Mouse (Mus musculus): ENCODE measurements at regions not wholly inside any gene's neighbourhood (a gene's known extent, or its start where the extent isn't known, plus 50 kb on each side); places are given as distances from the start of the nearest gene placed in this dataset.
"Not testable (repeated sequence)": the region's sequence is repeated elsewhere in the genome, so short reads cannot be mapped to it uniquely, and the experiment has no call there.

DNA sequence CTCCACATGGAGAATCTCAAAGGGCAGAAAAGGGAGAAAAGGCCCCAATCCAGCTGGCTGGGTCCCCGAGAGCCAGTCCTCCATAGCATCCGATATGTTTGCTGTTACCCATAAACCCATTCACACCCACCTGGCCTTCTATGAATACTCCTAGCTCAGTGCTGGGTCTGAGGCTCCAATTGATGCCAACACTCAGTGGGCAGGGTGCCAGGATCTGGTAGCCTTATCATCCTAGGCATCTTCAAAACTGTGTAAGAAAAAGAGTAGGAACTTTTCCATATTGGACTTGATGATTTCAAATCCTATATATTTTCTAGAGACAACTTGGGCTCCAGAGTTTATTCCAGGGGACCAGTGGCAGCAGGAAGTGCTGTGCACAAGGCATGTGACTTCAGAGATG is 462.0 kb upstream of the Arid1b start:
- DNase-seq (ENCODE audit: extremely low read depth, low read depth): no peak

DNA sequence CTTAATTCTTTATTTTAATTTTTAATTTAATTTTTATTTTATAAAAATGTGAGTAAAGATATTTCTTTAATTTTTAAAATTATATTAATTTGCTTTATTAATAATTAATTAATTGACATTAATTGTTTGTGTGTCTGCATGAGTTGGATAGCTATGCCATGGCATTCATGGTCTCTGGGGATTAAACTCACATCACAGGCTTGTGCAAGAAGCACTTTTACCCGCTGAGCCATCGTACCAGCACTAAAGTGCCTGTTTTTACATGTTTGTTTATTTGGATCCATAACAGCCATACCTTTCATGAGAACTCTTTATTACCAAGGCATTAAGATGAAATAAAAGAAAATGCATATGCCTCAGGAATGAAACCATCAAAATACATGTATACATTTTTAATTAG is 453.7 kb upstream of the Arid1b start:
- no peak for DNase-seq (ENCODE audit: extremely low read depth, low read depth)

DNA sequence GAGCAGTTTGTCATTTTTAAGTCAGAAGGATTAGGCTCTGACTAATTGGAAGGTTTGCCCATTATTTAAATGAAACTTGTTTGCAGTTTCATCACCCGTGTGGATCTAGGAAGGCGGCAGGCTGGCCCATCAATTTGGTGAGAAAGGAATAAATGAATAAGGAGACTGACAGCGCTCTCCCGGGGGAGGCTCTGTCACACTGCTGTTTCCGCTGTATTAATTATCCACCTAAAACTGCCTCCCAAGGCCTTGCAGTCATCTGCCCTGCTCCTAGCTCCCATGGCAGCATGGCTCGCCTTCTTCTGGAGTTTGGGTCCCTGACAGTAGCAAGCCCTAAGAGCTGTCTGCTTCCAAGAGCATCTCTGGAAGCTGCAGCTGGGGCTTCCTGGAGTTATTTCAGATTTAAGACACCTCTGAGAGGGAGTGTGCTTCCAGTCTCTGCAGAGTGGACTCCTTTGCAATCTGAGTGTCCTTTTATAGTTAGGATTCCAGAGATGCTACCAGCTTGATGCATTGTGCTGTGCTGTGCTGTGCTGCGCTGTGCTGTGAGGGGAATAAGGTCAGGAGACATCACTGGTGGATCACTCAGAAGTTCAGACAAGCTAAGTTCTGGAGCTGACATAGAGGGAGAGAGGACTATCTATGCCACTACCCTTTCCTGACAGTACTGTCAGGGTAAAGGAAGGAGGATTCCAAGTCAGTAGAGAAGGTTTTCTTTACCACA is 452.9 kb upstream of the Arid1b start:
- DNase-seq (ENCODE audit: extremely low read depth, low read depth): no peak

DNA sequence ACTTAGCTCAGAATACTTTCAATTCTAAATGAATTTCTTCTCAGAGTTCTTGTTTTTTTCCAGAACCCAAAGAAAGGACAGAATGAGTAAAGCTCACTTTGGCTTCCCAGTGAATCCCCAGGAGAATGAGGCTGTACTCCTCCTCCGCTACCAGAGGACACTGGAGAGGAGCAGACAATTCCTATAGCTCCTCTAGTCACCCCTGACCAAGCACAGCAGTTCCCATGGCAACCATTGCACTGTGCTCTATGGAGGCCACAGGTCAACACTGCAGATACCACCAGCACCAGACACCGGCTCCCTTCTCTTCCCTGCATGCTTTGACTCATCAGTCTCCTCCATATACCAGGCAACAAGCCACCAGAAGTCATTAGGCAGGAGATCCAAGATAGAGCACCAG is 447.6 kb upstream of the Arid1b start:
- DNase-seq (ENCODE audit: extremely low read depth, low read depth): no peak

GRCm38 (mm10) chr17:4553026-4553425 is 441.1 kb upstream of the Arid1b start:
- not testable (repeated sequence) for DNase-seq (ENCODE audit: extremely low read depth, low read depth)

GRCm38 (mm10) chr17:4563641-4564040 is 430.5 kb upstream of the Arid1b start:
- DNase-seq (ENCODE audit: extremely low read depth, low read depth): no peak

- no peak for DNase-seq (ENCODE audit: extremely low read depth, low read depth)
Observed at GRCm38 (mm10) chr17:4576883-4577282, 417.2 kb upstream of the Arid1b start.

GRCm38 (mm10) chr17:4581851-4582250 is 412.3 kb upstream of the Arid1b start:
- no peak for DNase-seq (ENCODE audit: extremely low read depth, low read depth)

DNA sequence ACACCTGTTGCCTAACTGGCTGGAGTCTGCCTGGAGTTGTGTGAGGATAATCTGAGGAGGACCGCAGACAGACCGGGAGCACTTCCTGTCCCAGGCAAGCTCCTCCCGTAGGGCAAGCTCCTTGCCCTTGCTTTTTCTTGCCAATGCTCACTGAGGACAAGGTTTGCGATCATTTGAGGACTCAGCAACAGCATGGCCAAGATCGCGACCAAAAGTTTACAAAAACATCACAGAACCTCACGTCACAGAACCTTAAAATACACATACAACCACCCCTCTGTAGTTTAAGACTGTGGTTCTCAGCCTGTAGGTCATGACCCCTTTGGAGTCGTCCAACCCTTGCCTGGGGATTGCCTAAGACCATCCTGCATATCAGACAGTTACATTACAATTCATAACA is 383.7 kb upstream of the Arid1b start:
- no peak for DNase-seq (ENCODE audit: extremely low read depth, low read depth)

GRCm38 (mm10) chr17:4610993-4611392 is 383.1 kb upstream of the Arid1b start:
- DNase-seq (ENCODE audit: extremely low read depth, low read depth): no peak

- no peak for DNase-seq (ENCODE audit: extremely low read depth, low read depth)
Observed at GRCm38 (mm10) chr17:4611711-4612110, 382.4 kb upstream of the Arid1b start.

DNA sequence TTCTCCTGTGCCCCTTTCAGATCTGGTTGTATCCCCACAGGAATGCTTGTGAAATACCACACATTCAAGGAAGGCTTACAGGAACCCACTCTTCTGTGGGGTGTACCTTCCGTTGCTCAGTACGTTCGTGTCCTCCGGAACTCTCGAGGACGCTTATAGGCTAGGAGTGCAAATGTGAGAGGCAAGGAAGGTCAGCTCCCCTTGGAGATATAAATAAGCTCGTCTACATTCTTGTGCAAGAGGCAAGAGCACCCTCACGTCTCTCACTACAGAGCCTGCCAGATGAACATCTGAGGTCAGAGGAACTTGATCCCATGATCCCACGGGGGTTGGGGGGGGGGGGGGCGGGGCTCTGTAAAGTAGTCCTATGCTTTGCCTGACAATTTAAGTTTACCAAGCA is 382.0 kb upstream of the Arid1b start:
- DNase-seq (ENCODE audit: extremely low read depth, low read depth): no peak

DNA sequence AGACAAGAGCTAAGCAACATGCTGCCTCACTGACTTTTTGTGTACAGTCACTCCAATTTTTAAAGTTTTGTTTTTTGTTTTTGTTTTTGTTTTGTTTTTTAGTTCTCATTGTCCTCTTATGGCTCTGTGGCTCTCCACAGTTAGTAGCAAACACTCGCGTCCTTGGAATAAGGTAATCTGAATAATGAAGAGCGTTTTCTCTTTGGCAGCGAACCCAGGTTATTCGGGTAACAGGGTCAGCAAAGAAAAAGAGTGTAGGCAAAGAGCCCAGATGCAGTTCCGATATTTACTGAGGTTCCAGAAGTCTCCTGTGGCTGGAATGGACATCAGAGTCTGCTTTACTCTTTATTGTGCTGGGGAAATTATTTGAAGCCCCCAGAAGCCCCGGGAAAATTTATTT is 381.4 kb upstream of the Arid1b start:
- DNase-seq (ENCODE audit: extremely low read depth, low read depth): no peak

DNA sequence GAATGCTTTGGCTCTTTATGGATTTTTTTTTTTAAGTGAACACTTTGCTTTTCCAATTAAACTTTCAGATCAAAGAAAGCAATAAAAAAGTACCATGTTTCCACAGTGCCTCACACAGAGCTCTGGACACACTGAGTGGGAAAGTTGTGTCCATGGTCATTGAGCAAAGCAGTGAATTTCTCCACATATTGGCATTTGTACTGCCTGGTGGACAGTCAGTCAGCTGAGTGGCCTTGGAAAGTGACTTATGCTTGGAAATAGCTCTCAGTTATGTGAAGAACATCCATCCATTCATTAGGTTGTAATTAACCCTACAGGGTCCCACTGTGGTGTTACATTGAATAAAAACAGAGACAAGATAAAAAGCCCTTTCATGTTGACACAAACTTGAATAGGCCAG is 373.8 kb upstream of the Arid1b start:
- DNase-seq (ENCODE audit: extremely low read depth, low read depth): no peak

DNA sequence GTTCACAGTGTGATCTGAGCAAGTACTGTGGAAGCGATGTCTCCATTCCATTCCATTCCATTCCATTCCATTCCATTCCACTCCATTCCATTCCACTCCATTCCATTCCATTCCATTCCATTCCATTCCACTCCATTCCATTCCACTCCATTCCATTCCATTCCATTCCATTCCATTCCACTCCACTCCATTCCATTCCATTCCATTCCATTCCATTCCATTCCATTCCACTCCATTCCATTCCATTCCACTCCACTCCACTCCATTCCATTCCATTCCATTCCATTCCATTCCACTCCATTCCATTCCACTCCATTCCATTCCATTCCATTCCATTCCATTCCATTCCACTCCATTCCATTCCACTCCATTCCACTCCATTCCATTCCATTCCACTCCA is 368.0 kb upstream of the Arid1b start:
- not testable (repeated sequence) for DNase-seq (ENCODE audit: extremely low read depth, low read depth)

GRCm38 (mm10) chr17:4627542-4627941 is 366.6 kb upstream of the Arid1b start:
- no peak for DNase-seq (ENCODE audit: extremely low read depth, low read depth)

DNA sequence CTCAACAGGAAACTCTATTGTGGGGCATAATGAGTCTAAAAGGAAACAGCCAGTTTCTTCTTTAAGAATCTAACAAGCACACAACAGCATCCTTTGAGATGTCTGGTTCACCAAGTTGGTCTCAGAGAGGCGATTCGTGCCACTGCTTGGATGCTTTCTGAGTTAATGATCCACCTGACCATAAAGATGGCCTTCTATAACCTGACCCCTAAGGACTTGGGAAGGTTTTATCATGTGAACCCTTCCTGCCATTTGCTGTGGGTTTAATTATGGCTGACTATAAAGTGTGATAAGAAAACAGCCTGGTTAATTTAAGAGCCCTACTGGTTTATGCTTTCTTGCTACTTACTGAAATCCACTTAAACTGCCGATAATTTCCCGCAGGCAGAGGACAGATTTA is 363.0 kb upstream of the Arid1b start:
- no peak for DNase-seq (ENCODE audit: extremely low read depth, low read depth)

- no peak for DNase-seq (ENCODE audit: extremely low read depth, low read depth)
Observed at GRCm38 (mm10) chr17:4632506-4632905, 361.6 kb upstream of the Arid1b start.

DNA sequence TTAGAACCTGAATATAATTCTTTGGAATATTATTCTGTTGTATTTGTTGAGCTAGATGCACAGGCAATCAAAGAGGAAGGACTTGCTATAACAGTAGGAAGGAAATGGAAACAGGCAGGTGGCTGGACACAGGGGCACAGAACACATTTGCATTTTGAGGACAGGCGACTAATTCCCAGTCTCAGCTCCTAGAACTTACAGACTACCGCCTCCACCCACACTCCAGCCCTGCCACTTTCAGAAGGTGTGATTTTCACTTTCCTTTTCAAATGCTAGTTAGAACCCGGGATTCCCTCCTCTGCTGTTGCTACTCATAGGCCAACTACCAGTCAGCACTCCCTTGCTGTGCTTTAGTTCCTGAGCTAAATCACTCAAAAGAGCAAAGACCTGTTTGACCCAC is 360.4 kb upstream of the Arid1b start:
- no peak for DNase-seq (ENCODE audit: extremely low read depth, low read depth)

DNA sequence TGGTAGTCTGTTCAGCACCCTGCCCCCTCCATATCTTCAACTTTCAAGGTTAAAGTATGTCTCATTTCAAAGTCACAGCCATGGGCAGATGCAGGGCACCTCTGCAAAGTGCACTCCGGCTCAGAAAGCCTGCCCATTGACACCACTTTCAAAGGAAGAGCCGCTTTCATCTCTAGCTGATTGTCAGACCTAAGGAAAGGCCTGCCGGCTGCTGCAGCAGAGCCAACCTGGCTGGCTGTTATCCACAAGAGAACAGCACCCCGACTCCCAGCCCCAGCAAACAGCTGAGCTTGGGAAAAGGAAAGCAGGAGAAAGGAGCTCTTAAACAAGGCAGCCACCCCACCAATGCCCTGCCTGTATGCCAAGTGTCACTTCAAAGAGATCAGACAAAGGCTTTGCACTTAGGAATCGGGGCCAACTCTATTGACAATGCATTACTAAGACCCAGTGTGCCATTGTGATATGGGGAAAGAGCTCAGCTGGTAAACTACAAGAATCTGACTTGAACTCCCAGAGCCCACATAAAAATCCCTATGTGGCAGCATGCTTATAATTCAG is 357.3 kb upstream of the Arid1b start:
- DNase-seq (ENCODE audit: extremely low read depth, low read depth): no peak

DNA sequence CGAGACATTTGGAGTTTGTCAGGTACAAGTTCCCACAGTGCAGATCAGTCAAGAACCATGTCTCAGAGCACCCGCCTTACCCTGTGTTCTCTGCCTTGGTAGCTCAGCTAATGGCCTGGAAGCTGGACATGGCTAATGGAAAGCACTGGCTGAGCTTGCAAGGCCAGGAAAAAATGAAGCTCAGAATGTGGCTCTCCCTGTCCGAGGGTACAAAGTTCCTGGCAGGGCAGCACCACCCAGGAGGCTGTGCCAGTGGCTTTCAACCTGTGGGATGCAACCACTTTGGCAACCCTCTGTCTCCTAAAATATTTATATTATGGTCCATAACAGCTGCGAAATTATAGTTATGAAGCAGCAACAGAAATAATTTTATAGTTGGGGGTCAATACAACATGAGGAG is 354.6 kb upstream of the Arid1b start:
- DNase-seq (ENCODE audit: extremely low read depth, low read depth): no peak

GRCm38 (mm10) chr17:4640555-4640954 is 353.6 kb upstream of the Arid1b start:
- no peak for DNase-seq (ENCODE audit: extremely low read depth, low read depth)

DNA sequence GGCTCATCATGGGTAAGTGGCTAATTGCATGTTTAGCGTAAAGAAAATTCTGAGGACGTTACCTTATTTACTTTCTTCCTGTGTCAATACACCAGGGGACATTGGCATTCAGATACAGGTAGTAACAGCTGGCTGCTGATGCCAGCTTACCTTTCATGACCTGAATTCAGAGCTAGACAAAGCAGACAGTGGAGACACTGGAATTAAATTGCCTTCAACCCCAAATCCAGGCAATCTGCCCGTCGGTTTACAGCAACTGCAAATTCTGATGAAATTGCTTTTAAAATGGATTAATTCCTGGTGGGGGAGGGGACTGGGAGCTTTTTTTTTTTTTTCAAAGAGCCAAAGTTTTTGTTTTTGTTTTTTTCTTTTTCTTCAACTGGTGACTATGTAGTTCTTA is 353.0 kb upstream of the Arid1b start:
- no peak for DNase-seq (ENCODE audit: extremely low read depth, low read depth)

DNA sequence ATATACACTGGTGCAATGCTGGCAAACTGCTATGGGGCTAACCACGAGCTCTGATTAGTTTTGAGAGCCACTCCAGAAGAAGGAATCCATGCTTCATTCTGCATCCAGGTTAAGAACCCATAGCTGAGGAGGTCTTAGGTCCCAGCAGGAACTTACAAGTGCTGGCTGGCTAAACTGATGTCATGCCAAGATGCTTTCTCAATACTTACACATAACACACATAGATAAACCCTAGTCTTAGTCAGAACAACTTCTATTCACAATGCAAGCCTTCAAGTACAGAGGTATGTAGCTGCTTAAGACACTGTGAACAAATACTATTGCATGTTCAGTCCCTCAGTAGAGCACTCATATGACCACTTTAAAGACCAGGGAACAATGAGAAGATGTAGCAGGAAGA is 352.1 kb upstream of the Arid1b start:
- DNase-seq (ENCODE audit: extremely low read depth, low read depth): no peak
